ENCODE assay signal across 8 mouse cellular contexts in the genomic region with DNA sequence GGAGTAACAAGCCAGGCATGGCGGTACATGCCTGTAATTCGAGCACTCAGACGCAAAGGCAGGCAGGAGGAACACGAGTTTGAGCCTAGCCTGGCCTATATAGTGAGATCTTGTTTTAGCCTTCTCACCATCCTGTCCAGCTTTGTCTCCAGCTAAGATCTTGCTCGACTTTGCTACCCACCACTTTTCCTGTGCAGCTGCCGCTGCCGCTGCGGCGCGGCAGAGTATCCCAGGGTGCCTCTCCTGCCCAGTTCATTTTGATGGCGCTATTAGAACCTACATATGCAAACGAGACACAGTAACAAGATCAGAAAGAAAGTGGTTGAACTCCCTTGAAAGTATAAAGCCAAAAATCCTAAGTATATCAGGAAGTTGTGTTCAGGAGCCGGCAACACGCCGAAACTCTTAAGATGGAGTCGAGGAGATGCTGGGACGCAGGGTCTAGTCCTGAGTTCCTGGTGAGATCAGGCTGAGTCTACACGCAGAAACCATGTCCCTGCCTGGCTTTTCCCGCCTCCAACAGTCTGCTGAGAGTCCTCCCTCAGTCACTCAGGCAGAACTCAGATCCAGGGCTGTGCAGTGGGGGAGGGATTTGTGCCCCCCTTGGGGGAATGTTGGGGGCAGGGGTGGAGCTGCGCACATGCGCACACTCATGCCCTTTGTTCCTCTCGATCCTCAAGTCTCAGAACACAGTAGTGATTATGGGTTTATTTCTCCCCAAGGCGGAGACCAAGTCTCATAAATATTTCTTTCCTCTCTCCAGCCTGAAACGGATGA. TPM values are rescaled to one million over a fixed set of nuclear protein-coding genes. Genes with fewer than 3 reads are reported as not detected.
DNase-seq lines count a peak whose midpoint lies in the region; ATAC-seq and TF ChIP-seq lines count a peak whose summit lies in the region.

No protein-coding gene starts in this region.

- peak overlapping the region; percentile 62 for H3K9ac ChIP-seq in embryonic facial prominence, embryonic 14.5 days (ENCODE audit: low read depth, low read length)
- H3K9ac ChIP-seq in limb, embryonic 14.5 days (ENCODE audit: low read depth, low read length, severe bottlenecking) = peak overlapping the region; percentile 63
- peak overlapping the region; percentile 66 for H3K9ac ChIP-seq in midbrain, embryonic 16.5 days (ENCODE audit: low read depth, low read length)

- 0 out of 2 replicates have a peak, but pooled peaks have one; percentile 38 for TF ChIP-seq POLR2A in limb, embryonic 14.5 days (IDR thresholded peaks at IDR 0.05; ENCODE audit: borderline replicate concordance, extremely low read depth, insufficient read depth, insufficient read length)

- H3K27ac ChIP-seq in embryonic facial prominence, embryonic 14.5 days (replicated peaks; ENCODE audit: low read depth, low read length) = peak overlapping the region; percentile 92
- peak overlapping the region; percentile 98 for H3K27ac ChIP-seq in limb, embryonic 14.5 days (replicated peaks; ENCODE audit: low read depth, low read length)
- H3K27ac ChIP-seq in midbrain, embryonic 16.5 days (ENCODE audit: low read length) = peak overlapping the region; percentile 90

- peak overlapping the region; percentile 27 for H3K4me3 ChIP-seq in embryonic facial prominence, embryonic 14.5 days (ENCODE audit: low read depth, low read length)
- peak overlapping the region; percentile 35 for H3K4me3 ChIP-seq in limb, embryonic 14.5 days (replicated peaks; ENCODE audit: low read length)
- H3K4me3 ChIP-seq in midbrain, embryonic 16.5 days (ENCODE audit: low read depth, low read length) = peak overlapping the region; percentile 42

- no peaks in the 10 kb centered on the region for H3K9me3 ChIP-seq in embryonic facial prominence, embryonic 14.5 days (ENCODE audit: control insufficient read depth, low read length)
- no peaks in the 10 kb centered on the region for H3K9me3 ChIP-seq in limb, embryonic 14.5 days (ENCODE audit: control insufficient read depth, low read length)
- H3K9me3 ChIP-seq in midbrain, embryonic 16.5 days (replicated peaks; ENCODE audit: control insufficient read depth, low read length, poor library complexity, severe bottlenecking) = no peaks in the 10 kb centered on the region

- peak; percentile 98 for ATAC-seq in embryonic facial prominence, embryonic 14.5 days (ENCODE audit: low read depth)
- ATAC-seq in limb, embryonic 14.5 days (ENCODE audit: low FRiP score, low read depth) = peak; percentile 94
- peak; percentile 96 for ATAC-seq in midbrain, embryonic 16.5 days

- no peaks in the 10 kb centered on the region for H3K4me1 ChIP-seq in embryonic facial prominence, embryonic 14.5 days (ENCODE audit: control insufficient read depth, insufficient read depth, low read length)
- peaks cover 13% of the 10 kb centered on the region for H3K4me1 ChIP-seq in limb, embryonic 14.5 days (ENCODE audit: control insufficient read depth, insufficient read depth, low read length)
- peaks cover 11% of the 10 kb centered on the region for H3K4me1 ChIP-seq in midbrain, embryonic 16.5 days (ENCODE audit: control insufficient read depth, insufficient read depth, low read length)

- WGBS in embryonic facial prominence, embryonic 14.5 days = 18% methylated on average over 24 of the region's 24 CpGs
- WGBS in limb, embryonic 14.5 days = 13% methylated on average over 24 of the region's 24 CpGs
- 18% methylated on average over 24 of the region's 24 CpGs for WGBS in midbrain, embryonic 16.5 days

- peak overlapping the region; percentile 52 for H3K4me2 ChIP-seq in embryonic facial prominence, embryonic 14.5 days (ENCODE audit: low read depth, low read length)
- H3K4me2 ChIP-seq in limb, embryonic 14.5 days (replicated peaks; ENCODE audit: low read depth, low read length, severe bottlenecking) = peak overlapping the region; percentile 64
- peak overlapping the region; percentile 63 for H3K4me2 ChIP-seq in midbrain, embryonic 16.5 days (ENCODE audit: low read length)

- peak; percentile 22 for DNase-seq in 3134 (ENCODE audit: extremely low read depth, insufficient read length, low spot score)
- peak; percentile 82 to 88 for DNase-seq in adrenal gland, postnatal 36 days
- peak; percentile 95 for DNase-seq in embryonic facial prominence, embryonic 14.5 days (ENCODE audit: low spot score)
- DNase-seq in heart, adult 8-10 months (ENCODE audit: low spot score) = peak; percentile 89
- DNase-seq in kidney, adult 9 months = peak; percentile 95
- peak; percentile 95 for DNase-seq in limb, embryonic 14.5 days (ENCODE audit: low spot score)
- DNase-seq in spleen, postnatal 14 days (ENCODE audit: low spot score in 2 of 2) = peak; percentile 23 to 54

- peaks cover 8% of the 10 kb centered on the region; the same call in 1 of the 2 replicates for H3K27me3 ChIP-seq in embryonic facial prominence, embryonic 14.5 days (replicated peaks; ENCODE audit: control insufficient read depth, insufficient read depth, low read length)
- H3K27me3 ChIP-seq in limb, embryonic 14.5 days (ENCODE audit: control insufficient read depth, insufficient read depth, low read length) = no peaks in the 10 kb centered on the region
- peaks cover 2% of the 10 kb centered on the region; the same call in 1 of the 2 replicates for H3K27me3 ChIP-seq in midbrain, embryonic 16.5 days (ENCODE audit: control insufficient read depth, insufficient read depth, low read depth, low read length)

- no peaks in the 10 kb centered on the region for H3K36me3 ChIP-seq in embryonic facial prominence, embryonic 14.5 days (ENCODE audit: control insufficient read depth, insufficient read depth, low read length)
- H3K36me3 ChIP-seq in limb, embryonic 14.5 days (ENCODE audit: control insufficient read depth, insufficient read depth, low read length) = no peaks in the 10 kb centered on the region
- H3K36me3 ChIP-seq in midbrain, embryonic 16.5 days (ENCODE audit: control insufficient read depth, insufficient read depth, low read length) = no peaks in the 10 kb centered on the region

RNA-seq across cellular contexts. Expression of gene Ddx3x, which starts 38.3 kb away (rescaled TPM):
- 100 to 1,000 TPM; 362 to 459 TPM for total RNA-seq in adrenal gland, postnatal 36 days (2021)
- polyA plus RNA-seq in embryonic facial prominence, embryonic 14.5 days (2014; fragmentation: Nextera tagmentation; extraction: Ambion mirVana) = 123 and 132 TPM in 2 replicates
- 100 to 1,000 TPM; 112 to 195 (median 144) TPM for total RNA-seq in heart, adult 8-10 months (2022)
- polyA plus RNA-seq in limb, embryonic 14.5 days (2012; rRNA removed) = 91.4 and 100 TPM in 2 replicates
- polyA plus RNA-seq in limb, embryonic 14.5 days (2014; fragmentation: Nextera tagmentation; extraction: Ambion mirVana) = 126 and 159 TPM in 2 replicates
- 97.9 and 106 TPM in 2 replicates for polyA plus RNA-seq in midbrain, embryonic 16.5 days (2015; fragmentation: Nextera tagmentation; extraction: Ambion mirVana)

Comparison
In these comparisons a context has a peak if more than half of its experiments do, and no peak if none do; other contexts are left out.
1. Peak in every context shown above with its lines: DNase-seq, ATAC-seq, H3K4me3 ChIP-seq and H3K27ac ChIP-seq.
2. DNase-seq: peak in every context shown above with its lines; median percentile 95 in embryonic facial prominence, embryonic 14.5 days; 95 in kidney, adult 9 months; 95 in limb, embryonic 14.5 days; 89 in heart, adult 8-10 months; 85 in adrenal gland, postnatal 36 days; 38 in spleen, postnatal 14 days; 22 in 3134.